Mouse (Mus musculus) gastrocnemius, adult 18-20 months (tissue): ENCODE results near the gene Tmem191c. TPM values are rescaled to one million over a fixed set of nuclear protein-coding genes. Genes with fewer than 3 reads are reported as not detected.
A peak's percentile ranks its signal among the peaks of the same experiment; 100 is the strongest.
"Not testable (repeated sequence)": the region's sequence is repeated elsewhere in the genome, so short reads cannot be mapped to it uniquely, and the experiment has no call there.

Source experiments
- DNase-seq: peaks from one replicate; pipeline ENCODE4 v3.0.0; 2021; ENCODE audit warnings: low spot score
- long read RNA-seq, 2 experiments: library from polyadenylated mRNA; stranded (forward); transcript quantifications; one replicate each; pipeline ENCODE4 v2.0.0; 2021
- total RNA-seq, 2 experiments: library from RNA; stranded (reverse); gene quantifications; 2 replicates each; pipeline ENCODE4 v1.2.3; 2021

Tmem191c gene
- 1 to 10 TPM in 1 of 2 experiments, under 1 TPM in 1; 0.97 to 1.9 TPM for total RNA-seq
- long read RNA-seq, experiment 1, partial matches to known transcripts: 0 of 2 reads
- long read RNA-seq, experiment 1, other reads (novel, unspliced or antisense): 2 of 2 reads
- long read RNA-seq, experiment 2: 0 reads

- no peak for DNase-seq
These were observed at the start of gene Tmem191c for GRCm38 (mm10) chr16:17275721-17276120. Gene Tmem191c, plus strand, starts transcription at chr16:17276077.

- DNase-seq: no peak
These were observed 49.4 kb upstream of the Tmem191c start for GRCm38 (mm10) chr16:17226496-17226895.

DNA sequence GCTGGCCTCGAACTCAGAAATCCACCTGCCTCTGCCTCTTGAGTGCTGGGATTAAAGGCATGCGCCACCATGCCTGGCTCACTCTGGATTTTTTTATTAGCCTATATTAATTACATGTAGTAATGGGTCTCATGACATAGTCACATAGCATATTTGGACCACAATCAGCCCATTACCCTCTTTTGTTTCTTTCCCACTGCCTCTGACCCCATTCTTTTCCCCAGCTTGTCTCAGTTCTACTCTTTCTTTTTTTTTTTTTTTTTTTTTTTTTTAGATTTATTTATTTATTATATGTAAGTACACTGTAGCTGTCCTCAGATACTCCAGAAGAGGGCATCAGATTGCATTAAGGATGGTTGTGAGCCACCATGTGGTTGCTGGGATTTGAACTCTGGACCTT, 44.4 kb upstream of the Tmem191c start:
- not testable (repeated sequence) for DNase-seq

DNA sequence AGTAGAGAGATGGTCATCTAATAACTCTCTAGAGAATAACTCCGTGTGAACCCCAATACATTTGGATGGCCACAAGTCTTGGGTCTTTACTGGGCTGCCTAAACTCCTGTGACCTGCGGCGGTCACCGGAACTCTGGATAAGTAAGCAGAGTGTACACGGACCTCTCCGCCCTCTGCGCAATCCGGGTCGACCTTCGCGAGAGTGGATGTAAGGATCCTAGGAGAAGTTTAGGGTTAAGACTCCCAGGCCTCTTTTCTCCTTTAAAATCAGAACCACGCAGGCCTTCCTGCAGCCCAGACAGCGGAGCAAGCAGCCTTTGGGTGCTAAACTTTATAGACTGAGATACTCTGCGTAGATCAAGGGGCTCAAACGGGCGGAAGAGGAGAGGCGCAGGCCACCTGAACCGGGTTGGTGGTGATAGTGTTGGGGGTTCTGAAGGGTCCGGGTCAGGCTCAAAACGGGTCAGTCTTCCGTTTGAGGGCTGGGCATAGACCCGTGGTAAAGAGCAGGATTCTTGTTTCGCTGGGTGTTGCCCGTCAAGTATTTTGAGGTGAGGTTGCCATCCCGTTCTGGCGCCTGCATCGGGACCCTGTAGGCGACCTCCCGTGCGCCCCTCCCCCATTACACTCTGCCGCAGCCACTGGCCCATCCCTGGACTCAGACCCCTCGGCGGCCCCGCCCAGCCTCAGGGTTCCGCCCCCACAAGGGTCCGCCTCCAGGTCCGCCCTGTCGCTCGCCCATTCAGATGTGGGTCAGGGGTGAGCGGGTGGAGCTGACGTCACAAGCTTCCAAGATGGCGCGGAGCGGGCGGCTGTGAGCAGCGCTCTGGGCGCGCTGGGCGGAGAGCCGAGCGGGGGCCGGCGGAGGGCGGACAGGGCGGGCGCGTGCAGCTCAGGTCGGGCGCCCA, 42.8 kb upstream of the Tmem191c start, which contains the start of gene Hic2:
Hic2 (plus strand) TSS at position 779 of the 908 bp plus-strand sequence.
- DNase-seq: peak; percentile 94

GRCm38 (mm10) chr16:17233702-17234498, 42.0 kb upstream of the Tmem191c start:
- peak; percentile 14 for DNase-seq

- no peak for DNase-seq
These were observed 41.4 kb upstream of the Tmem191c start for GRCm38 (mm10) chr16:17234499-17234895.

DNA sequence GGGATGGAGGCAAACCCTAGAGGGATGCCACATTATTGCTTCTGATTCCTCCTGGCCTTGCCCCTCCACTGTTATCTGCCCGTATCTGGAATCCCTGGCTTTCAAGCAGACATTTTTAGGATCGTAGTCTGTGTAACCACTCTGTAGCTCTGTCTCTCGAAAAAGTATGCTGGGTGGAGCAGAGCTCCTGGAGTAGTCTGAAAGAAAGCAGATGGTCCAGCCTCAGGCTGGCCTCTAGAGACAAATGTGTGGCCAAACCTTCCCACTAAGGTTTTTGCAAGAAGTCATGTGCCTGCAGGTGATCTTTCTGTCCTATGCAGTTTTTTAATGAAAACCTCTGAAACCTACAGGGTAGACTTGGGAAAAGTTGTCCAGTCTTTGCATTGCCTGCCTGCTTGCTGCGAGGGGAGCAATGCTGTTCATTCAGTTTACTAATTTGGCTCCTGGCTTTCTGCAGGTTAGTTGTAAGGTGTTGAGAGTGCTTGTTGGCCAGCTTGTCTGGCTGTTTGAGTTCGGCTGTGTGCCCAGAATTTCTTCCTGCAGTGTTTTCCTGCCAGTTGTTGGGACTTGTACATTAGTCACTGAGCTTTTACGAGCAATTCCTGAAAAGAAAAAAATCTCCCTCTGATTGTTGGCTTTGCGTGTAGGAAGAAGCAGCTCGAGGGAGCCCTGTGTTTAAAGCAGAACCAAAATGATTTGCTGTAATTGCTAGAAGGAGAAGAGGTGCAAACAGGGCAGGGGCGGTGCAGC, 40.8 kb upstream of the Tmem191c start:
- no peak for DNase-seq

DNA sequence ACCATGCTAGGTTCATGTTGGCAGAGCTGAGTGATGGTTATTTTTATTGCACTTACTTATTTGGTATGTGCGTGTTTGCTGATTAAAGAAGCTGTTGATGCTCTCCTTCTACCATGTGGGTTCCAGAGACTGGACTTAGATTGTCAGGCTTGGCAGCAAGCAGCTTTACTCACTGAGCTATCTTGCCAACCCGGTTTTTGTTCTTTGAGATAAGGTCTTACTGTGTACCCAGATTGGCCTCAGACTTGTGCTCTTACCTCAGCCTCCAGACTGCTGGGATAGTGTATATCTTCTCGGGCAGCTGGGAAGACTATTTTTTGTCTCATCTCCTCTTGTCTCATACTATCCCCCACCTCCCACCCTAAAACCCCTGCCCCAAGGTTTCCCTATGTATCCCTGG, 38.2 kb upstream of the Tmem191c start:
- DNase-seq: no peak

DNA sequence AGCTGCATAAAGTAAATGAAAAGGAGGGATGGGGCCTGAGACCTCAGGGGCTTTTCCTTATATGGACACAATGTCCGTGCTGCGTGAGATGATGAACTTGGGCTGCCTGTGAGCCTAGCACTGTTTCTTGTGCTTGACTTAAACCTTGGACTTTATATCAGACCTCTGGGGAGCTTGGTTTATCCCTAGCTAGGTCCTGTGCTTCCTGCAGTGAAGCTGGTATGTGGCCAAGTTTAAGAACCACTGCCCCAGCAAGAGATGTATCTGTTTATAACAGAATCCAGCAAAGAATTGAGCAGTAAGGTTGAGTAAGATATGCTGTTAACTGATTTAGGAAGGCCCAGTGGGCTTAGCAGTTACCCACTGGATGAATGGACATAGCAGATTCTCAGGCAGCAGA, 36.5 kb upstream of the Tmem191c start:
- no peak for DNase-seq

- DNase-seq: no peak
These were observed 32.1 kb upstream of the Tmem191c start for GRCm38 (mm10) chr16:17243731-17244130.

DNA sequence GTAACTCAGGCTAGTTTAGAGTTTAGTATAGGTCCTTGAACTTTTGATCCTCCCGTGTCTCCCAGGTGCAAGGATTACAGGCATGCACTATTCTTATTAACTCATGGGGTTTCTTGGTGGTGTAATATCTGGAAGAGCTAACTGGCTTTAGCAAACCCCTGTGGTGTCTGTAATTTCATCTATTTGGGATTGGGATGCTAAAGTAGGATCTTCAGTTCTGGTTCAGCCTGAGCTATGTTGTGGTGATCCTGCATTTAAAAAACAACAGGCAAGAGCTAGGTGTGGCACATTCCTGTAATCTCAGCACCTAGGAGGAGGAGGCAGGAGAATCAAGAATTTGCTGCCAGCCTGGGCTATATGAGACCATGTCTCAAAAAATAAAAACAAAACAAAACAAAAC, 30.9 kb upstream of the Tmem191c start:
- DNase-seq: no peak

DNA sequence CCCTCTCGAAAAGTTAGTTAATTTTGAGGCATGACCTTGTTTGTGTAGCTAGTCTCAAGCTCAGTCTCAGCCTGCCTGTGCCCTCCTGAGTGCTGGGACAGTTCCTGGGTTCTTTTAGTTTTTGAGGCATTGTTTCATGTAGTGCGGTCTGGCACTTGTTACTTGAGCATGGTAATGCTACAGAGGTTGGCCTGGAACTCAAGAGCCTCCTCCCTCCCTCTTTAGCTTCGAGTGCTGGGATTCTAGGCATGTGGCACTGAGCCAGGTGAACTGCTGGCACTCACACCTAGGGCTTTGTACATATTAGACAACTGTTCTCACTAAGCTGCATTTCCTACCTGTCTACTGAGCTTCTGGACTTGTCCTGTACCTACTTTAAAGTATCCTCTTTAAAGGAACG, 28.1 kb upstream of the Tmem191c start:
- no peak for DNase-seq

- no peak for DNase-seq
These were observed 26.7 kb upstream of the Tmem191c start for GRCm38 (mm10) chr16:17249135-17249534.

DNA sequence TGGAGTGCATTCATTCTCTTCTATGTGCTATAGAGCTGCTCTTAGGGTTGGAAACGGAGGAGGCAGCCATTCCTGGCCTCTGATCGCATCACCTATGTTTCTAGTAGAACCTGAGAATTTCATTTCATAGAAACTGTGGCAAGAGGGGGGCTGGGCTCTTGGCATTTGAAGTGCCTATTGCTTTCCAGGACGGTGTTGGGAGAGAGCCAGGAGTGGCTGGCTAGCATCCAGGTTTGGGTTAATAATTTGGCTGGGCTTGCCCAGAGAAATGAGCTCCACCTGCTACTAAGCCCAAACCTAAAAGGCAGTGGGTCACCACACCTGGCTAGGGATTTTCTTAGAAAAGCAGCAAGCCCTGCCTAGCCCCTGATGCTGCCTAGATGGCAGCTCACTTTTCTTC, 24.3 kb upstream of the Tmem191c start:
- DNase-seq: peak; percentile 43

GRCm38 (mm10) chr16:17252086-17252726, 23.7 kb upstream of the Tmem191c start:
- DNase-seq: no peak

DNA sequence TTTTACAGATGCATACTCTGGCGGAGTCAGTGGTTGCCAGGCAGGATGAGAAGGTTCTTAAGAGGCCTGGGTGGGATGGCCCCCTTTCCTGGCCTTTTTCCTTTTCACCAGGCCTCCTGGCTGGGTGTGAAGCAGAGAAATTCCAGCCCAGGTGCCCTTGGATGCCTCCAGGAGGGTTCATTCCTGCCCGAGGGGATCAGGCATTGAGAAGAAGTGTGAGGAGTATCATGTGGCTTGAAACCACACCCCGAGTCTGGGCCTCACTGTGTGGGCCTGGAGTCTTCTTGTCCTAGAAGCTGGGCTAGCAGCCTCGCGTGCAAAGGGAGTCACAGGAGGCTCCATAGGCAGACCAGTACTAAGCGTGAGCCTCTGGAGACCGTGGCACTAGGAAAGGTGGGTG, 23.0 kb upstream of the Tmem191c start:
- no peak for DNase-seq

DNA sequence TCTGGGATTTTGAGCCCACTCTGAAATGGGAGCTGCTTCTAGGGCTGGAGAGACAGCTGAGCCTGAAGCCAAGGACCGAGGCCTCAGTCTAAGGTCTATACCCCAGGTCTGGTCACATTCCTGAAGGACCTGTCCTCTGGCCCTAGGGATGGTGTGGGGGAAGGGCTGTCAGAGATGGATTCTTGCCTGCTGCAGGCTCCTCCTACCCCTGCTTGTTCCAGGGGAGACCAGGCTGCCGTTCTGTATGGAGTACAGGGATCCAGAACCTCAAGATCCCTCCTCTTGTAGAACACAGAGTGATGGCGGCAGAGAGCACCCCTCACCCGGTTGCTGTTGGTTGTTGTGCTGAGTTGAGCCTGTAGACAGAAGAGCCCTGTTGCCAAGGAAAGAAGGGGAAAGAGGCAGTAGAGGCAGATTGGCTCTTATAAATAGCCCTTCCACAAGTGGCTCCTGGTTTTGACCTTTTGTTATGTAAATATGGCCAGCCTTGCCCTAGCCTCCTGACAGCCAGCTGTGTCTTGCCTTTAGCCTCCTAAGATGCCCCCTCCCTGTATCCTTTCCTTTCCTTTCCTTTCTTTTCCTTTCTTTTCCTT, 21.8 kb upstream of the Tmem191c start:
- no peak for DNase-seq

DNA sequence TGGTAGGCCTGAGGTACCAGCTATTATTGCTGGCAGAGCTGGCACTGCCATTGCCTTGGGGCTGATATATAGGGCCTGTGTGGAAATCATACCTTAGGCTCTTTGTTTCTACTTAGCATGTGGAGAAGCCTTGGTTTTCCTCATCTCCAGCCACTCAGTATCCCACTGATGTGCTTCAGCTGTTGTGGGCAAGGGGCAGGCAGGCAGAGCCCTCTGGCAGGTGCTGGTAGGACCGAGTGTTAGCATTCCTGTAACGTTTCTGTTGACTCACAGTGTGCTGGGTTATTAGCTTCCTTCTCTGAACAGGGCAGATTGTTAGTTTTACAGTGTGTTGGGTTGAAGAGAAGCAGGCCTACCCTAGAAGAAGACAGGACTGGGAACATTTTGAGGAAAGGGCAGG, 20.6 kb upstream of the Tmem191c start:
- no peak for DNase-seq

- peak; percentile 90 for DNase-seq
These were observed 18.5 kb upstream of the Tmem191c start for GRCm38 (mm10) chr16:17257359-17257821.

DNA sequence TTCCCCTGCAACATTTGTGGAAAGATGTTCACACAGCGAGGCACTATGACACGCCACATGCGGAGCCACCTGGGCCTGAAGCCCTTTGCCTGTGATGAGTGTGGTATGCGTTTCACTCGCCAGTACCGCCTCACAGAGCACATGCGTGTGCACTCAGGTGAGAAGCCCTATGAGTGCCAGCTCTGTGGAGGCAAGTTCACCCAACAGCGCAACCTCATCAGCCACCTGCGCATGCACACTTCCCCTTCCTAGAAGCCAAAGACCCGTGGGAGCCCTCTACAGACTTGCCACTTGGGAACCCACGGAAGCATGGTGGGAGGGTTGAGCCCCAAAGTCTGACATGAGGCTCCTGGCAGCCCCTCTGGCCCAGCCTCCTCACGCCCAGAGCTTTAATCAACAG, 17.0 kb upstream of the Tmem191c start:
- DNase-seq: no peak
